In genomic region chr4:140960781-140961466, GRCm38 (mm10) we compare ENCODE assay signal across 8 mouse cellular contexts. TPM values are rescaled to one million over a fixed set of nuclear protein-coding genes. Genes with fewer than 3 reads are reported as not detected.
DNase-seq lines count a peak whose midpoint lies in the region; ATAC-seq lines count a peak whose summit lies in the region.

Gene Sdhb (plus strand): TSS chr4:140961203.

- peaks cover 29% of the 10 kb centered on the region for H3K79me2 ChIP-seq in macrophage (ENCODE audit: inconsistent target)

- no peaks in the 10 kb centered on the region for H3K36me3 ChIP-seq in hindbrain, embryonic 16.5 days (ENCODE audit: control insufficient read depth, insufficient read depth, low read length)
- no peaks in the 10 kb centered on the region for H3K36me3 ChIP-seq in macrophage (ENCODE audit: inconsistent target)

- peak; percentile 95 for DNase-seq in WW6 (ENCODE audit: low read depth, low spot score)
- peak; percentile 83 to 93 for DNase-seq in cerebellum, postnatal 4 days (ENCODE audit: low spot score in 2 of 2)
- DNase-seq in gastrocnemius, adult 18-20 months (ENCODE audit: low spot score) = peak; percentile 97
- DNase-seq in left cerebral cortex, adult 18-20 months (ENCODE audit: low spot score in 2 of 2) = peak; percentile 96 to 97
- DNase-seq in right cerebral cortex, adult 18-20 months = peak; percentile 99
- DNase-seq in urinary bladder, postnatal 10 days (ENCODE audit: low spot score) = peak; percentile 87

- H3K27ac ChIP-seq in hindbrain, embryonic 16.5 days (ENCODE audit: low read depth, low read length) = peak within 1 kb of the TSS; percentile 90
- H3K27ac ChIP-seq in macrophage = peak within 1 kb of the TSS; percentile 80

- H3K4me2 ChIP-seq in hindbrain, embryonic 16.5 days (ENCODE audit: low read length) = peak within 1 kb of the TSS; percentile 81

- H3K9ac ChIP-seq in hindbrain, embryonic 16.5 days (ENCODE audit: low read depth, low read length) = peak within 1 kb of the TSS; percentile 98

- peak within 1 kb of the TSS; percentile 84 for H3K4me3 ChIP-seq in hindbrain, embryonic 16.5 days (ENCODE audit: low read length)
- H3K4me3 ChIP-seq in macrophage (ENCODE audit: inconsistent target) = peak within 1 kb of the TSS; percentile 99

- ATAC-seq in hindbrain, embryonic 16.5 days = peak; percentile 95

- no peaks in the 10 kb centered on the region for H3K9me3 ChIP-seq in hindbrain, embryonic 16.5 days (ENCODE audit: control insufficient read depth, low read length)

- H3K27me3 ChIP-seq in hindbrain, embryonic 16.5 days (replicated peaks; ENCODE audit: control insufficient read depth, insufficient read depth, low read length) = no peaks in the 10 kb centered on the region

- H3K4me1 ChIP-seq in hindbrain, embryonic 16.5 days (ENCODE audit: control insufficient read depth, insufficient read depth, low read depth, low read length) = peaks cover 32% of the 10 kb centered on the region

- 2% methylated on average over 37 of the region's 37 CpGs for WGBS in hindbrain, embryonic 16.5 days
- WGBS in macrophage (ENCODE audit: missing documents) = 8% methylated on average over 32 of the region's 37 CpGs

RNA-seq across cellular contexts. Expression of gene Sdhb, which starts in this region (rescaled TPM):
- total RNA-seq in gastrocnemius, adult 18-20 months (2021) = 100 to 1,000 TPM; 630 to 677 TPM
- polyA plus RNA-seq in hindbrain, embryonic 16.5 days (2015; fragmentation: Nextera tagmentation; extraction: Ambion mirVana) = 490 and 530 TPM in 2 replicates
- 100 to 1,000 TPM; 192 to 194 TPM for total RNA-seq in left cerebral cortex, adult 18-20 months (2021)
- 100 to 1,000 TPM in 4 of 26 experiments, 10 to 100 TPM in 22; 15.8 to 124 (median 61.4) TPM for total RNA-seq in macrophage (2018; cell fraction: chromatin; rRNA removed)
- 100 to 1,000 TPM; 119 to 291 (median 183) TPM for total RNA-seq in macrophage (2018; cell fraction: cytosol; rRNA removed)
- total RNA-seq in macrophage (2018; cell fraction: nucleus; rRNA removed) = 100 to 1,000 TPM in 4 of 26 experiments, 10 to 100 TPM in 22; 28.6 to 130 (median 74.8) TPM
- polyA plus RNA-seq in macrophage (2018) = 115 to 183 TPM (median 157 TPM) in 3 replicates

Comparison
In these comparisons a context has a peak if more than half of its experiments do, and no peak if none do; other contexts are left out.
1. Peak in every context shown above with its lines: DNase-seq, ATAC-seq, H3K4me3 ChIP-seq and H3K27ac ChIP-seq.